Mouse (Mus musculus) adrenal gland (tissue): ENCODE results near the gene Siglece.

Source experiments
- intact Hi-C: fragments of 180-260 bp; cut with DNase I; formaldehyde crosslinking; loops from one replicate; pipeline ENCODE4 v1.15.1; 2025

Gene Siglece

GRCm38 (mm10) chr7:43633940-43634339, 26.0 kb downstream of the Siglece start:
- intact Hi-C loops = no loop called here

- intact Hi-C loops = loop anchor here (2.0 kb wide), 1 partner anchor 21 kb away; no protein-coding TSS in a partner anchor
Measured at GRCm38 (mm10) chr7:43625794-43626422, 34.1 kb downstream of the Siglece start.

- intact Hi-C loops = loop anchor here (2.0 kb wide), 1 partner anchor 20 kb away; no protein-coding TSS in a partner anchor
Measured at GRCm38 (mm10) chr7:43625065-43625464, 34.9 kb downstream of the Siglece start.

- intact Hi-C loops = loop anchor here (2.0 kb wide), 1 partner anchor 19 kb away; no protein-coding TSS in a partner anchor
Measured at GRCm38 (mm10) chr7:43623819-43624218, 36.1 kb downstream of the Siglece start.

GRCm38 (mm10) chr7:43622927-43623326, 37.0 kb downstream of the Siglece start:
- intact Hi-C loops = no loop called here

GRCm38 (mm10) chr7:43613816-43614551, 46.0 kb downstream of the Siglece start:
- intact Hi-C loops = no loop called here

- intact Hi-C loops = no loop called here
Measured at GRCm38 (mm10) chr7:43608316-43608824, 51.6 kb downstream of the Siglece start.

GRCm38 (mm10) chr7:43607743-43608287, 52.1 kb downstream of the Siglece start:
- intact Hi-C loops = no loop called here

- intact Hi-C loops = no loop called here
Measured at GRCm38 (mm10) chr7:43606896-43607742, 52.8 kb downstream of the Siglece start, which contains the start of gene Zfp819. Zfp819 (plus strand) TSS chr7:43607169.

- intact Hi-C loops = no loop called here
Measured at GRCm38 (mm10) chr7:43601884-43602283, 58.1 kb downstream of the Siglece start.
